Mouse (Mus musculus) lung, postnatal 0 days (tissue): Measurements from ENCODE around the gene Ranbp3l. TPM values are rescaled to one million over a fixed set of nuclear protein-coding genes. Genes with fewer than 3 reads are reported as not detected.

ENCODE experiments used
- ATAC-seq: fragments of 200-750 bp; cut with Nextera tagmentation; 2 replicates; pipeline ENCODE4 v1.8.0; 2017; ENCODE audit warnings: moderate library complexity
- DNase-seq: peaks from one replicate; pipeline ENCODE4 v3.0.0-alpha.2; 2016; ENCODE audit warnings: low spot score
- H3K27ac ChIP-seq: fragments of 300-500 bp; sonication (generic); 2 replicates; pipeline ENCODE4 v1.5.1; 2014; ENCODE audit warnings: antibody characterized with exemption, mild to moderate bottlenecking, low read length, mixed read lengths
- H3K27me3 ChIP-seq: fragments of 300-500 bp; sonication (generic); replicated peaks from 2 replicates; pipeline ENCODE4 v1.6.1; 2014; ENCODE audit warnings: low read length, mixed read lengths; ENCODE audit not compliant: insufficient read depth
- H3K36me3 ChIP-seq: fragments of 300-500 bp; sonication (generic); 2 replicates; pipeline ENCODE4 v1.6.1; 2014; ENCODE audit warnings: low read length, mixed read lengths; ENCODE audit not compliant: insufficient read depth
- H3K4me1 ChIP-seq: fragments of 300-500 bp; sonication (generic); 2 replicates; pipeline ENCODE4 v1.6.1; 2014; ENCODE audit warnings: antibody characterized with exemption, low read depth, low read length, mixed read lengths; ENCODE audit not compliant: insufficient read depth
- H3K4me2 ChIP-seq: fragments of 300-500 bp; sonication (generic); replicated peaks from 2 replicates; pipeline ENCODE4 v1.6.1; 2014; ENCODE audit warnings: low read depth, mild to moderate bottlenecking, low read length, moderate library complexity, mixed read lengths
- H3K4me3 ChIP-seq: fragments of 300-500 bp; sonication (generic); 2 replicates; pipeline ENCODE4 v1.5.1; 2014; ENCODE audit warnings: low read depth, low read length
- H3K9ac ChIP-seq: fragments of 300-500 bp; sonication (generic); replicated peaks from 2 replicates; pipeline ENCODE4 v1.6.1; 2014; ENCODE audit warnings: low read depth, mild to moderate bottlenecking
- H3K9me3 ChIP-seq: fragments of 300-500 bp; sonication (generic); 2 replicates; pipeline ENCODE4 v1.6.1; 2016; ENCODE audit warnings: low read length, mixed read lengths
- CTCF ChIP-seq: IDR thresholded peaks from 2 replicates; pipeline ENCODE4 v1.5.1; 2016; ENCODE audit warnings: antibody characterized with exemption, mild to moderate bottlenecking
- EP300 ChIP-seq: IDR thresholded peaks from 2 replicates; pipeline ENCODE4 v1.6.1; 2016; ENCODE audit warnings: antibody characterized with exemption, mild to moderate bottlenecking, control low read depth
- WGBS: fragments of 180-500 bp; shearing (Covaris S2); extraction: QIAGEN DNeasy Blood & Tissue Kit; methylation state at CpG from one replicate; pipeline ENCODE4 v1.1.7; 2014; 5-methylcytosine and 5-hydroxymethylcytosine counted together
- polyA plus RNA-seq: library from polyadenylated mRNA; unstranded; fragments of >200 nt; fragmentation: Nextera tagmentation; extraction: Ambion mirVana; gene quantifications from 2 replicates; pipeline ENCODE4 v1.2.1, GENCODE M21; 2015

Ranbp3l gene
- polyA plus RNA-seq, 1 experiment from 2014 or later, result 0.37 TPM

DNA sequence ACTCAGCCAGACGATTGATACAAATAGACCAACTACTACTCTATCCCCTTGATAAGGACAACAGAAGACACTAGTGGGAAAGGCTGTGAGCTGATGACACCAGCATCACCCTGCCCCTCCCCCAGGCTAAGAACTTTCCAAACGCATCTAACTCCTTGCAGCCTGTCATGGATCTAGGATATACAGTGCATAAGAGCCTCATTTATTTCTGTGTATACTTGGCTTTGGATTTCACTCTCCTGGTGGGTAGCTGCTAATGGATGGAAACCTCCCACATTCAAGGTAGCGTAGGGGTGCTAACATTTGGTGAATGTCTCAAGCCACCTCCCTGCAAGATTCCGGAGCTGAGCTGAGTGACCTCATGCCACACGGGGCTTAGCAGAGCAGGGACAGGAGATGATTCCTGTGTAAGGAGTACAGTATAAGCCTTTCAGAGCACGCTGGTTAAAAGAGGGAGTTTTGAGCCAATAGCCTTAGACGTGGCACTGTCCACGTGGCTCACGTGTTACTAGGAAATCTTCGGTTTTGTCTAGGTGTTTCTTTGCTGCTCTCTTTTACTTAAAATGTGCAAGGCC lies 1.4 kb downstream of the Ranbp3l start:
- Histone ChIP-seq H3K4me2 (no peak overlapping the region), H3K4me1 (no peaks in the 10 kb centered on the region), H3K27me3 (no peaks in the 10 kb centered on the region), H3K4me3 (no peak overlapping the region), H3K9ac (no peak overlapping the region), H3K27ac (no peak overlapping the region), H3K36me3 (no peaks in the 10 kb centered on the region), H3K9me3 (no peaks in the 10 kb centered on the region)
- DNase-seq (no peak), ATAC-seq (no peak)
- no peak for TF ChIP-seq EP300
- no peak for TF ChIP-seq CTCF
- 70% methylated on average over 10 of the region's 10 CpGs for WGBS

DNA sequence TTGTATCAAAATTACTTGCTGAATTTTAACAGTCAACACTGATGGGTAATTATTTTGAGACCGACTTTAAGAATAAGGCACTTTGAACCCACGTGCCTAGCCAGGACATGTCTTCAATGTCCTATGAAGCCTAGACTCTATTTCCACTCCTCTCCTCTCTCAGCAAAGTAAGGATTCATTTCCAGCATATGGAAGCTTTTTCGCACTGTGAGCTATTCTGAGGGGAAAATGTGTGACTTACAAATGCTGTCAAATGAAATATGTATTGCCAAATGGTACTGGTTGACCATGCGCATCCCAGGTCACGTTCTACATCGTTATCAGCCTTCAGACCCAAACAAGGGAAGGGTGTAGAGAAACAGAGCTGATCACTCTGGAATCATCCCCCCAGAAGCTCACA lies 23.5 kb downstream of the Ranbp3l start:
- no peak for TF ChIP-seq EP300
- WGBS, result 81% methylated on average over 6 of the region's 6 CpGs
- Histone ChIP-seq H3K9me3 (no peaks in the 10 kb centered on the region), H3K36me3 (no peaks in the 10 kb centered on the region), H3K9ac (no peak overlapping the region), H3K4me3 (no peak overlapping the region), H3K4me2 (no peak overlapping the region), H3K27me3 (no peaks in the 10 kb centered on the region), H3K27ac (no peak overlapping the region), H3K4me1 (no peaks in the 10 kb centered on the region)
- ATAC-seq (no peak), DNase-seq (no peak)

DNA sequence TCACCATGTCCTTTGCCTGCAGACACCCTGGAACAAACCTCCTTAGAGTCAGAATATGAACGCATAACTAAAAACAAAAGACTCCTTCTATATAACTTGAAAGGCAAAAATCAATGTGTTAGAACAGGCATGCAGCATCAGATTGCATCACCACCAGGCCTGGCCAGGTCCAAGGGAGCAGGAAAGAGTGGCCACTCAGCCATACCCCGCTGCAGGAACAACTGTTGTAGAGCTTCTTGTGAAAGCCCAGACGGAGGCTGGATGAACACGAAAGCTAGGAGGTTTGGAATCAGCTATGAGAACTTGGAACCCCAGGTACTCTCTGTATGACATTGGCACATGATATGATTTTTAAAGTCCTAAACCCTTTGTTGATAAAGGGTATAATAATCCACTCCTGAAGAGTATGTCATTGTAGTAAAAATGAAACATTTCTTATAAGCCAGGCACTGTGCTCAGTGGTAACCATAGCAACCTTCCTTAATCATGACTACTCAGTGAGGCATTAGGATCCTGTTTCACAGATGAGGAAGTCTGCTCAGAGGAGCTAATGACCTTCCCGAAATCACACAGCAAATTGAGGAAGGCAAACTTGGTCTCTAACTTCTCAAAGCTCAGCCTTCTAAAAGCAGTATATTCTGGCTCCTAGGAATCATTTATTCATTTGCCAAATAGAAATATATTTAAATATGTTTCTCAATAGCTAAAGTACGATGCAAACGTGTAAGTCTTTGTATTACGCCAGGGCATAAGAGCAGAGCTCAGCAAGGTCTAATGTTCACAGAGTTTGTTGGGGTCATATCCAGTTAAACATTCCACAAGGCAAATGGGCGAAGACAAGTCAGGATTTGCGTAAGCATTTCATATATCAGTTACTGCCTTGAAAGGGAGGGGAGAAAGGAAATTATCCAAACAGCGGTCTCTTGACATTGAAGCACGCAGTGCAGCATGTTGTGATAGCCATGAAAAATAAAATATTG lies 24.4 kb downstream of the Ranbp3l start:
- Histone ChIP-seq H3K4me3 (no peak overlapping the region), H3K4me1 (no peaks in the 10 kb centered on the region), H3K4me2 (no peak overlapping the region), H3K9ac (no peak overlapping the region), H3K27ac (no peak overlapping the region), H3K9me3 (no peaks in the 10 kb centered on the region), H3K27me3 (no peaks in the 10 kb centered on the region), H3K36me3 (no peaks in the 10 kb centered on the region)
- peak; percentile 67 for ATAC-seq
- TF ChIP-seq CTCF (no peak), EP300 (no peak)
- peak; percentile 33 for DNase-seq
- WGBS, result 53% methylated on average over 12 of the region's 12 CpGs

DNA sequence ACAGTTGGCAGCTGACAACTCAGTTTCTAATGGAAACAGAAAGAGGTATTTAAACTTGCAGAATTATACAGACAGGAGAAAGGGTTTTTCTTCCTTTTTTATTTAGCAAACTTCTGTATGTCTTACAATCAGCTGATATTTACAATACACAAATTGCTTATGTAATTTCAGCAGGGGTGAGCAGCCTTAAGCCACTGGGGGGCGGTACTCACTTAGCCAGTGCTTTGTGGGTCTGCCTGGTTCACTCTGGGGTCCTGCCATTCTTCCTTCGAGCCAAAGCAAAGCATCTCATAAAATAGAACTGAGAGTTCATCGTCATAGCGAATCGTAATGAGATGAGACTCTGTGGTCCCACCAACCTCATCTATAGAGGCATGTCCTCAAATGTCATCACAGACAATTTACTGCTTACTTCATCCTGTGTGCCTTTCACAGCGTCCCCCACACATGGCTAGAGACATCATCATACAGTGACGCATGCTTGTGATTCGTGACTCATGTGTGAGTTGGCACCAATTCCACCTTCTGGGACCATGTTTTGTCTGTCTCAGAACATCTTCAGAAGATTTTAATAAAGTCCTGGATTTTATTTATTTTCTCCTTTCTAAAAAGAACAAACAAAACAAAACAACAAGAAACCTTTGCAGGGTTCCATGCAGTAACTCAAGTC lies 27.0 kb downstream of the Ranbp3l start:
- TF ChIP-seq EP300 (no peak), CTCF (peak; percentile 35)
- no peaks in the 10 kb centered on the region for H3K4me1 ChIP-seq
- H3K4me3 ChIP-seq, result no peak overlapping the region
- no peak overlapping the region for H3K27ac ChIP-seq
- no peaks in the 10 kb centered on the region for H3K27me3 ChIP-seq
- no peaks in the 10 kb centered on the region for H3K36me3 ChIP-seq
- 68% methylated on average over 8 of the region's 8 CpGs for WGBS
- no peak overlapping the region for H3K4me2 ChIP-seq
- no peak for ATAC-seq
- H3K9ac ChIP-seq, result no peak overlapping the region
- H3K9me3 ChIP-seq, result no peaks in the 10 kb centered on the region
- DNase-seq, result no peak

DNA sequence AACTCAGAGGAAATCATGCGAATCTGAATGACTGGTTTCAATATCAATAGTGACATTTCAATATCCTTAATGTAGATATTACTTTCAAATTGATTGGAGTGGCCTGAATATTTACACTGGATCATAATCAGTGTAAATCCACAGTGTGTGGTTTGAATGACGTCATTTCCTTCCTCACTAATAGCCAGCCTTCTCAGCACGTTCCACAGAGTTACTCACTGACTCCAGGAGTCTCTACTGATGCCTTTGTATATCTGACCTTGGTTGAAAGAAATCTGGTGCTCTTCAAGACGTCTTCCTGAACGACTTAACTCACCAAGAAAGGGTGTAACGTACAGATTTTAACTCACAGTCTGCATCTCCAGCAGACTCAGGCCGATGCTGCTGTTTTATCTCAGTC lies 27.7 kb downstream of the Ranbp3l start:
- Histone ChIP-seq H3K4me1 (no peaks in the 10 kb centered on the region), H3K9ac (no peak overlapping the region), H3K36me3 (no peaks in the 10 kb centered on the region), H3K27ac (no peak overlapping the region), H3K4me2 (no peak overlapping the region), H3K4me3 (no peak overlapping the region), H3K9me3 (no peaks in the 10 kb centered on the region), H3K27me3 (no peaks in the 10 kb centered on the region)
- DNase-seq (no peak), ATAC-seq (no peak)
- WGBS, result 33% methylated on average over 7 of the region's 7 CpGs
- TF ChIP-seq EP300 (no peak), CTCF (no peak)

DNA sequence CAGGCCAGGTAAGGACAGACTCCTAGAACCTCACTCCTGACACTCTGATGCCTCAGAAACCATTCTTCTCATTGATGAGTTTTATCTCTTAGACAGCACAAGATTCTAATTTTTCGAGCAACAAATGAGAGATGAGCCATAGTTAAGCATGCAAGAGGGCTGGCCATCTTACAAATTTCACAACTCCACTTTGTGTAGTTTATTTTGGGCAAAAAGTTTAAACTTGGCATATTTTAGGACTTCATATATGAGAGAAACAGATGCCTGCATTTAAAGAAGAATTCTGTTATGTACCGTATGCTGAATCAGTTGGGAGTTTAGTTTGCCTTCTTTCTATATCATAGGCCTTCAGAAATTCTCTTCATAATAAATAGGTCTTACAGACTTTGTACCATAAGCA lies 35.0 kb downstream of the Ranbp3l start:
- Histone ChIP-seq H3K36me3 (no peaks in the 10 kb centered on the region), H3K4me2 (no peak overlapping the region), H3K9me3 (no peaks in the 10 kb centered on the region), H3K27ac (no peak overlapping the region), H3K9ac (no peak overlapping the region), H3K4me3 (no peak overlapping the region), H3K27me3 (no peaks in the 10 kb centered on the region), H3K4me1 (no peaks in the 10 kb centered on the region)
- no peak for DNase-seq
- 76% methylated on average over 2 of the region's 2 CpGs for WGBS
- no peak for TF ChIP-seq EP300
- TF ChIP-seq CTCF, result no peak
- no peak for ATAC-seq
